Mouse (Mus musculus) intestine, postnatal 0 days (tissue): ENCODE measurements around the gene Tex10. TPM values are rescaled to one million over a fixed set of nuclear protein-coding genes. Genes with fewer than 3 reads are reported as not detected.

Experiments used
- ATAC-seq: fragments of 200-750 bp; cut with Nextera tagmentation; 2 replicates; pipeline ENCODE4 v1.8.0; 2017; ENCODE audit warnings: mild to moderate bottlenecking, moderate TSS enrichment, moderate library complexity
- H3K27ac ChIP-seq: fragments of 300-500 bp; sonication (generic); 2 replicates; pipeline ENCODE4 v1.5.1; 2014; ENCODE audit warnings: mild to moderate bottlenecking, low read depth, low read length, moderate library complexity
- H3K27me3 ChIP-seq: fragments of 300-500 bp; sonication (generic); replicated peaks from 2 replicates; pipeline ENCODE4 v1.6.1; 2014; ENCODE audit warnings: low read length, mixed read lengths; ENCODE audit not compliant: control insufficient read depth, insufficient read depth
- H3K36me3 ChIP-seq: fragments of 300-500 bp; sonication (generic); 2 replicates; pipeline ENCODE4 v1.6.1; 2014; ENCODE audit warnings: mild to moderate bottlenecking, moderate library complexity; ENCODE audit not compliant: control insufficient read depth, insufficient read depth
- H3K4me1 ChIP-seq: fragments of 300-500 bp; sonication (generic); replicated peaks from 2 replicates; pipeline ENCODE4 v1.6.1; 2014; ENCODE audit warnings: antibody characterized with exemption, low read length, mixed read lengths; ENCODE audit not compliant: control insufficient read depth, insufficient read depth
- H3K4me2 ChIP-seq: fragments of 300-500 bp; sonication (generic); replicated peaks from 2 replicates; pipeline ENCODE4 v1.6.1; 2014; ENCODE audit warnings: low read depth, mild to moderate bottlenecking, moderate library complexity
- H3K4me3 ChIP-seq: fragments of 300-500 bp; sonication (generic); 2 replicates; pipeline ENCODE4 v1.5.1; 2014; ENCODE audit warnings: low read depth, low read length
- H3K9ac ChIP-seq: fragments of 300-500 bp; sonication (generic); 2 replicates; pipeline ENCODE4 v1.6.1; 2014; ENCODE audit warnings: mild to moderate bottlenecking, low read depth, low read length
- H3K9me3 ChIP-seq: fragments of 300-500 bp; sonication (generic); 2 replicates; pipeline ENCODE4 v1.6.1; 2016; ENCODE audit warnings: mixed run types; ENCODE audit not compliant: control insufficient read depth
- CTCF ChIP-seq: sonication (generic); IDR thresholded peaks from 2 replicates; pipeline ENCODE4 v1.5.1; 2016; ENCODE audit warnings: low read depth, mild to moderate bottlenecking, control low read depth, antibody characterized with exemption, moderate library complexity
- WGBS: fragments of 180-500 bp; shearing (Covaris S2); extraction: QIAGEN DNeasy Blood & Tissue Kit; methylation state at CpG from one replicate; pipeline ENCODE4 v1.1.7; 2014; 5-methylcytosine and 5-hydroxymethylcytosine counted together
- polyA plus RNA-seq: library from polyadenylated mRNA; unstranded; fragments of >200 nt; fragmentation: Nextera tagmentation; extraction: Ambion mirVana; gene quantifications from 2 replicates; pipeline ENCODE4 v1.2.1, GENCODE M21; 2015

Tex10 gene
- 16.8 and 18.1 TPM in 2 replicates for polyA plus RNA-seq

DNA sequence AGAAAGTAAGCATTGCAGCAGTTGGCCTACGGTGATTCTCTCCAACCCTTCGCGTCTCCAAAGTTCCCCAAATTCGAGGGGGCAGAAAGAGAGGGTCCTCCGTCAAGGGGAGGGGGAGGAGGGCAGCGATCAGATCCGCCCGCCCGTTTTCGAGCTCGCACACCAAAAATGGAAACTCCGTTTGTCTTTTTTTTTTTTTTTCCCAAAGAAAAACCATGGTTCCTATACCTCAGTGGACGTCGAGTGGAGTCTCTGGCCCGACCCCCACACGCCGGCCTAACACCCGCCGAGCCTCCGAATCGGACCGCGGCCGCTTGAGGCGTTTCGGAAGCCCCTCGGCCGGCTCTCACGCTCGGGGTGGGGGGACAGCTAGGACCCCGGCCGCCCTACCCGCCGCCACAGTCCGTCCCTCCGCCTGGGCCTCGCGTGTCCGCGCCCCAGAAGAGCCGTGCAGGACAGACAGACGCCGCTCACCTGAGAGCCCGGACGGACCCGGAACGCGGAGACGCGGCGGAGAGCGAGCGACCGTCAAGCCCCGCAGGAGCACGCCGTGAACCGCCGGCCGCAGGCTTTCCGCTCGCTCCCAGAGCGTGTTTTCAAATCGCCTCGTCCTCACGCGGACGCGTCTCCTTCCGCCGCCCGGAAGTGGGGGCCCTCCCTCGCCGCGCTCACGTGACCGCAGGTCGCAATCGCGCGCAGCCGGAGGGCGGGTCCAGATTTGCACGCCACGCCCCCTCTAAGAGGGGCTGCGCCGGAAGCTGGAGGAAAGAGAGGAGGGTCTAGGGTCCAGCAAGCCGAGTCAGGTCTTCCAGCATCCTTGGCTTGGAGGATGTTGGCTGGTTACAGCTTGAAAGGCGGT is at the start of gene Tex10:
Gene Tex10 (minus strand): TSS at position 668 of the 859 bp plus-strand sequence.
- H3K36me3 ChIP-seq = peaks cover 8% of the 10 kb centered on the region
- H3K9me3 ChIP-seq = no peaks in the 10 kb centered on the region
- H3K4me1 ChIP-seq = no peaks in the 10 kb centered on the region
- TF ChIP-seq CTCF = no peak
- no peaks in the 10 kb centered on the region for H3K27me3 ChIP-seq
- peak within 1 kb of the TSS; percentile 88 for H3K4me3 ChIP-seq
- H3K27ac ChIP-seq = peak within 1 kb of the TSS; percentile 79
- under 1% methylated on average over 89 of the region's 89 CpGs for WGBS
- peak within 1 kb of the TSS; percentile 93 for H3K4me2 ChIP-seq
- H3K9ac ChIP-seq = peak within 1 kb of the TSS; percentile 87
- peak; percentile 95 for ATAC-seq

DNA sequence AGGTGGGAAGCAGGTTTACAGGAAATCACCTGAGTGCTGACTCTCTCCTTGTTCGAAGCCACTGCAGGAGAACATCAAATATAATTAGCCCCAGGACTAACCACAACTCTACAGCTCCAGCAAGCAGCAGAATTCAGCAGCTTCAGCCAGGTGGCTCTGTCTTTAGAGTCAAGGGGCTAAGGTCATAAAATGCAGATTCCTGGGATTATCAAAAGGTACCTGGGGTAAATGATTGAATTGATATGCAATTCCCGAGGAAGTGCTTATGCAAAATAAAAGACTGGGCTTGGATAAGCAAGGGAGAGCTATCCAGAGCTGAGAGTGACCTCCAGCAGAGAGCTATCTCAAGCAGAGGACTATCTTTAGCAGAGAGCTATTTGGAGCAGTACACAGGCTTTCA is 37.6 kb upstream of the Tex10 start:
- 35% methylated on average over 2 of the region's 2 CpGs for WGBS
- no peak for ATAC-seq

GRCm38 (mm10) chr4:48492510-48492909 is 19.3 kb upstream of the Tex10 start:
- no peak for TF ChIP-seq CTCF
- 47% methylated on average over 2 of the region's 2 CpGs for WGBS
- H3K36me3 ChIP-seq = no peaks in the 10 kb centered on the region
- H3K4me2 ChIP-seq = no peak overlapping the region
- ATAC-seq = no peak
- H3K4me1 ChIP-seq = 0 out of 2 replicates have a peak, but pooled peaks cover 3% of the 10 kb centered on the region
- H3K4me3 ChIP-seq = no peak overlapping the region
- no peak overlapping the region for H3K27ac ChIP-seq
- H3K27me3 ChIP-seq = no peaks in the 10 kb centered on the region
- no peaks in the 10 kb centered on the region for H3K9me3 ChIP-seq
- H3K9ac ChIP-seq = no peak overlapping the region

More for the DNA sequence above, 37.6 kb upstream of the Tex10 start:
- no peak for TF ChIP-seq CTCF
- Histone ChIP-seq H3K27ac (no peak overlapping the region), H3K4me1 (no peaks in the 10 kb centered on the region), H3K9me3 (no peaks in the 10 kb centered on the region), H3K4me3 (no peak overlapping the region), H3K27me3 (no peaks in the 10 kb centered on the region), H3K4me2 (no peak overlapping the region), H3K9ac (no peak overlapping the region), H3K36me3 (no peaks in the 10 kb centered on the region)

- peak overlapping the region; percentile 16; the same call in 1 of the 2 replicates for H3K4me3 ChIP-seq
- no peaks in the 10 kb centered on the region for H3K27me3 ChIP-seq
- H3K9me3 ChIP-seq = no peaks in the 10 kb centered on the region
- H3K27ac ChIP-seq = no peak overlapping the region
- H3K4me1 ChIP-seq = 0 out of 2 replicates have a peak, but pooled peaks cover 3% of the 10 kb centered on the region
- H3K4me2 ChIP-seq = peak overlapping the region; percentile 57
- 8% methylated on average over 14 of the region's 14 CpGs for WGBS
- ATAC-seq = no peak
- H3K9ac ChIP-seq = no peak overlapping the region
- no peak for TF ChIP-seq CTCF
- H3K36me3 ChIP-seq = no peaks in the 10 kb centered on the region
Measured at GRCm38 (mm10) chr4:48491290-48491743, 18.1 kb upstream of the Tex10 start.

GRCm38 (mm10) chr4:48488916-48489315 is 15.7 kb upstream of the Tex10 start:
- 77% methylated on average over 2 of the region's 2 CpGs for WGBS
- Histone ChIP-seq H3K36me3 (no peaks in the 10 kb centered on the region), H3K27me3 (no peaks in the 10 kb centered on the region), H3K4me2 (no peak overlapping the region), H3K27ac (no peak overlapping the region), H3K9ac (no peak overlapping the region), H3K4me1 (0 out of 2 replicates have a peak, but pooled peaks cover 3% of the 10 kb centered on the region), H3K9me3 (no peaks in the 10 kb centered on the region), H3K4me3 (no peak overlapping the region)
- no peak for TF ChIP-seq CTCF
- no peak for ATAC-seq

GRCm38 (mm10) chr4:48481287-48481686 is 8.0 kb upstream of the Tex10 start:
- Histone ChIP-seq H3K9ac (no peak overlapping the region), H3K4me1 (no peaks in the 10 kb centered on the region)
- WGBS = 26% methylated on average over 2 of the region's 2 CpGs

More at GRCm38 (mm10) chr4:48481287-48481686, 8.0 kb upstream of the Tex10 start:
- Histone ChIP-seq H3K4me3 (no peak overlapping the region), H3K36me3 (no peaks in the 10 kb centered on the region), H3K4me2 (no peak overlapping the region), H3K9me3 (peaks cover 4% of the 10 kb centered on the region; the same call in 1 of the 2 replicates), H3K27ac (no peak overlapping the region), H3K27me3 (no peaks in the 10 kb centered on the region)
- TF ChIP-seq CTCF = peak; percentile 70
- no peak for ATAC-seq
